Mouse (Mus musculus) heart, adult 2 months (tissue): Measurements from ENCODE around the gene Mecom. TPM values are rescaled to one million over a fixed set of nuclear protein-coding genes. Genes with fewer than 3 reads are reported as not detected.
A peak's percentile ranks its signal among the peaks of the same experiment; 100 is the strongest.

Experiments used
- DNase-seq, 2 experiments: peaks; one replicate each; pipeline ENCODE4 v3.0.0; 2021
- H3K27ac ChIP-seq: fragments of 200-600 bp; 2 replicates; pipeline ENCODE4 v1.8.1; 2022
- H3K27me3 ChIP-seq: fragments of 200-500 bp; 2 replicates; pipeline ENCODE4 v1.6.1; 2012; ENCODE audit warnings: mild to moderate bottlenecking, low read length, inconsistent platforms, mixed read lengths; ENCODE audit not compliant: control insufficient read depth, insufficient read depth
- H3K36me3 ChIP-seq: fragments of 200-500 bp; 2 replicates; pipeline ENCODE4 v1.6.1; 2012; ENCODE audit warnings: low read length, inconsistent platforms; ENCODE audit not compliant: control insufficient read depth, insufficient read depth
- H3K4me1 ChIP-seq: fragments of 200-500 bp; 2 replicates; pipeline ENCODE4 v1.6.1; 2011; ENCODE audit warnings: low read length; ENCODE audit not compliant: control insufficient read depth, insufficient read depth
- H3K4me3 ChIP-seq: fragments of 200-600 bp; 2 replicates; pipeline ENCODE4 v1.8.1; 2022
- H3K79me2 ChIP-seq: fragments of 200-500 bp; replicated peaks from 2 replicates; pipeline ENCODE4 v1.6.1; 2012; ENCODE audit warnings: mild to moderate bottlenecking, inconsistent platforms, low read length, moderate library complexity, mixed read lengths; ENCODE audit not compliant: control insufficient read depth, insufficient read depth
- H3K9ac ChIP-seq: fragments of 200-500 bp; 2 replicates; pipeline ENCODE4 v1.6.1; 2012; ENCODE audit warnings: low read depth, mild to moderate bottlenecking, control low read depth, inconsistent platforms, low read length, mixed read lengths
- CTCF ChIP-seq: fragments of 200-600 bp; IDR thresholded peaks from 2 replicates; pipeline ENCODE4 v1.8.1; 2022; ENCODE audit warnings: antibody characterized with exemption, mild to moderate bottlenecking, moderate library complexity
- EP300 ChIP-seq: fragments of 200-500 bp; IDR thresholded peaks from 2 replicates; pipeline ENCODE4 v1.6.1; 2011; ENCODE audit warnings: low read depth, low read length, control low read depth; ENCODE audit not compliant: insufficient read depth
- POLR2A ChIP-seq: fragments of 200-500 bp; IDR thresholded peaks from 2 replicates; pipeline ENCODE4 v1.6.1; 2011; ENCODE audit warnings: mild to moderate bottlenecking, low read depth, low read length, control low read depth; ENCODE audit not compliant: insufficient read depth
- WGBS: fragments of 180-500 bp; shearing (Covaris S2); methylation state at CpG from one replicate; pipeline ENCODE4 v1.1.7; 2018; 5-methylcytosine and 5-hydroxymethylcytosine counted together
- intact Hi-C: fragments of 180-260 bp; cut with DNase I; formaldehyde crosslinking; loops from one replicate; pipeline ENCODE4 v1.15.1; 2025
- long read RNA-seq: library from polyadenylated mRNA; stranded (forward); transcript quantifications from one replicate; pipeline ENCODE4 v2.0.0, GENCODE M21; 2021
- polyA plus RNA-seq: library from polyadenylated mRNA; depleted of rRNA; stranded (reverse); fragments of >200 nt; gene quantifications from 2 replicates; pipeline ENCODE4 v1.2.3, GENCODE M21; 2012; rRNA removed
- total RNA-seq, 2 experiments: library from RNA; stranded (reverse); gene quantifications; 2 replicates each; pipeline ENCODE4 v1.2.3; 2021

Gene Mecom
- total RNA-seq = 10 to 100 TPM; 12.5 to 18.6 TPM
- polyA plus RNA-seq = 5.2 and 11.9 TPM in 2 replicates
- long read RNA-seq, full-length matches to known transcripts = 2 of 7 reads
- long read RNA-seq, partial matches to known transcripts = 3 of 7 reads
- long read RNA-seq, other reads (novel, unspliced or antisense) = 2 of 7 reads

DNA sequence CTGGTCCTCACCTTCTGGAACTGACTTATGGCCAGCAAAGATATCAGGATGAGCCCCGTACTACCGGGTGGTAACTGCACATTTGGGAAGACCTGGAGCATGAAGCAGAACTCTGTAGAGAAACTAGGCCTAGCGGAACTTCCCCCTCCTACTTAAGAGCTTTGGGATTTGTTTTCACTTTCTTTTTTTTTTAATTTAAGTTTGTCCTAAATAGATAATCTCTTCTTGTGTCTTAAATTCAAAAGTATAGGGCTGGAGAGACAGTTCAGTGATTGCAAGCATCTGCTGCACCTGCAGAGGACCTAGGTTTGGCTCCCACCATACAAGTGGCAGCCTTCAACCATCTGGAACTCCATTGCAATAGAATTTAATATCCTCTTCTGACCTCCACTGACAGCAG lies at the start of gene Mecom:
Gene Mecom, minus strand, starts transcription at position 101 of the 400 bp plus-strand sequence.
- Histone ChIP-seq H3K27me3 (no peaks in the 10 kb centered on the region), H3K79me2 (no peaks in the 10 kb centered on the region), H3K9ac (peak within 1 kb of the TSS; percentile 36; the same call in 1 of the 2 replicates), H3K4me3 (peak within 1 kb of the TSS; percentile 41), H3K36me3 (no peaks in the 10 kb centered on the region; the same call in 1 of the 2 replicates), H3K4me1 (peaks cover 10% of the 10 kb centered on the region), H3K27ac (peak within 1 kb of the TSS; percentile 89)
- intact Hi-C loops = loop anchor here (10.0 kb wide), 1 partner anchor 793 kb away; no protein-coding TSS in a partner anchor
- DNase-seq = no peak
- WGBS = 62% methylated on average over 3 of the region's 3 CpGs
- no peak for TF ChIP-seq EP300
- no peak for TF ChIP-seq CTCF
- no peak for TF ChIP-seq POLR2A

DNA sequence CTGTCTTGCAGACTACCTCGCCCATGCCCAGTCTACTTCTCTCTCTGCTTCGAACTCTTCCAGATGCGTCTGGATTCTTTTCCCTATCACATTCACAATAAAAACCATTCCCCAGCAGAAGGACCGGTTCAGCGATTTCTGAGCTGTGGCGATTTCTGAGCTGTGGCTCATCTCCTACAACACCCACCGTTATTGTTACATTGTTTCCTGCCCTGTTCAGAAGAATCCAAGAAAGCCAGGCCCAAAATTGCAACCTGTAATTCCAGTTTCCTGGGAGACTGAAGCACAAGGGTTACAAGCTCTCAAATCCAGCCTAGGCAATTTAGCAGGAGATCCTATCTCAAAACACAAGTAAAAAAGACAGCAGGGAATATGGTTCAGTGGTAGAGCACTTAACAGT lies 49.5 kb upstream of the Mecom start:
- no peak for DNase-seq
- no peak overlapping the region for H3K4me3 ChIP-seq
- no peak overlapping the region for H3K9ac ChIP-seq
- 90% methylated on average over 7 of the region's 7 CpGs for WGBS
- intact Hi-C loops = loop anchor here (10.0 kb wide), 1 partner anchor 538 kb away; no protein-coding TSS in a partner anchor
- H3K4me1 ChIP-seq = peaks cover 3% of the 10 kb centered on the region
- H3K36me3 ChIP-seq = no peaks in the 10 kb centered on the region
- H3K27ac ChIP-seq = no peak overlapping the region
- TF ChIP-seq CTCF (no peak), POLR2A (no peak), EP300 (no peak)
- no peaks in the 10 kb centered on the region for H3K79me2 ChIP-seq
- no peaks in the 10 kb centered on the region for H3K27me3 ChIP-seq

DNA sequence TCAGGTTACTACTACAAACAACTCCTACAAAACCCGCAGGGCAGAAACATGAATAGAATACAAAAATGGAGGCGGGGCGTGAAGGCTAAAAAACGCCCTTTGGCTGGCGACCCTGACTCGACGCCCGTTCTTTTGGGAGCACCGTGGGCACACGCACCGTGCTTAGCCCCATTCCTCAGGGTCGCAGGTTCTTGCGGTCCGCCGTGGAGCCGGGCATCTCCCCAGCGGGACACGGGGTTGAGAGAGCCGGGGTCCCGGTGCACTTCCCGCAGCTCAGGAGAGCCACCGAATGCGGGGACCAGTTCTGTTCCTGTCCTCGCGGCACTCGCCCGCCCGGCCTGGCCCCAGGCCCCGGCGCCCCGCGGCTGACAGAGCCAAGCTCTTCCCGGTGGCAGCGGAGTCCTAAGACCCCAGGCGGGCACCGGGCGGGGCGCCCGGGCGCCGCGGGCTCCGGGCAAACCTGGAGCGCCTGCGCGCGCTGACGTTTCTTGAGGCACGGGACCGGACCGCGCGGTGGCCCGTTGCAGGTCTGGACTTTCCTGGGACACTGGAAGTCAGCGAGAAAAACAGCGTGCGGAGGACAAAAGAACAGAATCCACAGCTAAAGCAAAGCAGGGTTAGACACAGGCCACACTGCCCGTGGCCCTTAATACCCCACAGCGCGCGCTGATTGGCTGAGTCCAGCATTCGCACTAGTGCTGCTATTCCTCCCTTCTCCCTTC lies 47.5 kb upstream of the Mecom start:
- no peaks in the 10 kb centered on the region for H3K79me2 ChIP-seq
- intact Hi-C loops = loop anchor here (10.0 kb wide), 1 partner anchor 540 kb away; no protein-coding TSS in a partner anchor
- H3K4me3 ChIP-seq = peak overlapping the region; percentile 87
- peaks cover 3% of the 10 kb centered on the region for H3K4me1 ChIP-seq
- H3K9ac ChIP-seq = peak overlapping the region; percentile 97
- 1% methylated on average over 62 of the region's 62 CpGs for WGBS
- peak overlapping the region; percentile 64 for H3K27ac ChIP-seq
- peak; percentile 44; the same call in 1 of the 2 replicates for TF ChIP-seq POLR2A
- TF ChIP-seq CTCF = no peak
- no peaks in the 10 kb centered on the region for H3K27me3 ChIP-seq
- peak; percentile 67 to 72 for DNase-seq
- no peaks in the 10 kb centered on the region for H3K36me3 ChIP-seq

DNA sequence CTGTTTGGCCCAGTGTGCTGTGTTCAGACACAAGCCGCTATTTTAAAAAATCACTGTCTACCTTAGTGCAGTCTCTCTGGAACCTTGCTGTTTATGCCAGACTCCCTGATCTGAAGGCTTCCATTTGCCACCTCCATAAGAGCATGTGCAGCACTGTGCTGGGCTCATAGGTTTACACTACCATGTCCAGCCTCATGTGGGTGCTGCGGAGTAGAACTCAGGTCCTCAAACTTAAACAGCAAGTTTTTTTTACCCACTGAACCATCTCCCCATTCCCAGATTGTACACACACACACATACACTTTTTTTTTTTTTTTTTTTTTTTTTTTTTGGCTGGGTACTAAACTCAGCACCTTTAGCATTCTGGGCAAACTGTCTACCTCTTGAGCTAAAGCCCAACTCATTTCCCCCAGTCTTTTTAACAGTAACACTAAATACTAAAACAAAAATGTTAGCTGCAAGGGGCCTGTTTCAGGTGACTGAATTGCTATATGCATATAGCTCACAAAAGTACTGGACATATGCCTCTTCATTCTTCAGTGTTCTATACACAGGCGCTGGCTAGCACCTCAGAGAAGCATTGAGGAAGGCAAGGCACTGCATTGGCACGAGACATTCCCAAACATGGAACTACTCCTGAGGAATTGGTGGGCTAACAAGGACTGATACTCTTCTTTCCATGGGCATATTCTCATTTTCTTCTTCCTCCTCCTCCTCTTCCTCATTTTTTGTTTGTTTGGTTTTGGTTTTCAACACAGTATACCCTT lies 46.1 kb upstream of the Mecom start:
- DNase-seq = no peak

DNA sequence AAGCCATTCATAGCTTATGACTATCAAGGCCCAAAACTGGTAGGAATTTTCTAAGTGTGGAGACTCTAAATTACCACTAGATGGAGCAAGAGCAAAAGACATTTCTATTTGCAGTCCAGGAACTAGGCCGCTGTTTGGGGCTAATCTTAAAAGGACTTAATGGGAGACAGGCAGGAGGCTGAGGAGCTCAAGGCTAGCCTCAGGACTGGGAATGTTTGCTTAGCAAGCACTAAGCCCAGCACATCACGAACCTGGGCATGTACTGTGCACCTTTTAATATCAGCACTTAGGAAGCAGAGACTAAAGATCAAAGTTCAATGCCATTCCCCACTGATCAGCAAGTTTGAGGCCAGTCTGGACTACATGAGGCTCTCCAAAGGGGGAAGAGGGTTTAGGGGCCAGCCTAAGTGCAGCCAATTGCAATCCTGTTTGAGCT lies 44.6 kb upstream of the Mecom start:
- peaks cover 3% of the 10 kb centered on the region for H3K4me1 ChIP-seq
- WGBS = 0% methylated on average over 2 of the region's 2 CpGs
- TF ChIP-seq CTCF = peak; percentile 97
- TF ChIP-seq POLR2A = no peak
- H3K27me3 ChIP-seq = no peaks in the 10 kb centered on the region
- H3K79me2 ChIP-seq = no peaks in the 10 kb centered on the region
- no peak overlapping the region; the same call in 1 of the 2 replicates for H3K27ac ChIP-seq
- peak overlapping the region; percentile 18; the same call in 1 of the 2 replicates for H3K9ac ChIP-seq
- intact Hi-C loops = loop anchor here (1.0 to 10.0 kb wide), 3 partner anchors 105 to 542 kb away; partner anchors contain the start of gene Lrrc31
- DNase-seq = peak in 1 of 2 experiments; percentile 15
- no peaks in the 10 kb centered on the region for H3K36me3 ChIP-seq
- no peak overlapping the region for H3K4me3 ChIP-seq

More for the DNA sequence above, 46.1 kb upstream of the Mecom start:
- H3K4me3 ChIP-seq = no peak overlapping the region
- no peak overlapping the region for H3K27ac ChIP-seq
- intact Hi-C loops = loop anchor here (5.0 to 10.0 kb wide), 2 partner anchors 103 to 541 kb away; partner anchors contain the start of gene Lrrc31
- 86% methylated on average over 4 of the region's 4 CpGs for WGBS
- no peaks in the 10 kb centered on the region for H3K79me2 ChIP-seq
- no peaks in the 10 kb centered on the region for H3K36me3 ChIP-seq
- H3K9ac ChIP-seq = no peak overlapping the region
- H3K27me3 ChIP-seq = no peaks in the 10 kb centered on the region
- H3K4me1 ChIP-seq = peaks cover 3% of the 10 kb centered on the region
- no peak for TF ChIP-seq POLR2A
- peak; percentile 31 for TF ChIP-seq CTCF
